Mouse (Mus musculus) ZHBTc4 (cell line): ENCODE data around the gene Adipor1.
"Not testable (repeated sequence)": the region's sequence is repeated elsewhere in the genome, so short reads cannot be mapped to it uniquely, and the experiment has no call there.

Source experiments
- DNase-seq: peaks from one replicate; pipeline ENCODE4 v3.0.0-alpha.2; 2011; ENCODE audit warnings: low read depth, low spot score

Adipor1 gene

GRCm38 (mm10) chr1:134419751-134420458 is 4.7 kb downstream of the Adipor1 start:
- DNase-seq, result no peak

- DNase-seq, result peak; percentile 41
Measured at GRCm38 (mm10) chr1:134423911-134424310, 8.7 kb downstream of the Adipor1 start.

- DNase-seq, result no peak
Measured at GRCm38 (mm10) chr1:134426289-134426688, 11.1 kb downstream of the Adipor1 start.

GRCm38 (mm10) chr1:134433002-134433401 is 17.8 kb downstream of the Adipor1 start:
- peak; percentile 37 for DNase-seq

GRCm38 (mm10) chr1:134433473-134433872 is 18.3 kb downstream of the Adipor1 start:
- no peak for DNase-seq

GRCm38 (mm10) chr1:134435414-134435813 is 20.2 kb downstream of the Adipor1 start:
- peak; percentile 93 for DNase-seq

GRCm38 (mm10) chr1:134440437-134440836 is 25.3 kb downstream of the Adipor1 start:
- no peak for DNase-seq

- not testable (repeated sequence) for DNase-seq
Measured at GRCm38 (mm10) chr1:134441737-134442136, 26.6 kb downstream of the Adipor1 start.

- no peak for DNase-seq
Measured at GRCm38 (mm10) chr1:134442394-134442793, 27.2 kb downstream of the Adipor1 start.

- not testable (repeated sequence) for DNase-seq
Measured at GRCm38 (mm10) chr1:134443288-134443687, 28.1 kb downstream of the Adipor1 start.

- DNase-seq, result no peak
Measured at GRCm38 (mm10) chr1:134445418-134445817, 30.2 kb downstream of the Adipor1 start.

GRCm38 (mm10) chr1:134448537-134448936 is 33.4 kb downstream of the Adipor1 start:
- not testable (repeated sequence) for DNase-seq

- no peak for DNase-seq
Measured at GRCm38 (mm10) chr1:134450201-134450600, 35.0 kb downstream of the Adipor1 start.

GRCm38 (mm10) chr1:134450986-134451385 is 35.8 kb downstream of the Adipor1 start:
- no peak for DNase-seq

GRCm38 (mm10) chr1:134454904-134455824 is 40.0 kb downstream of the Adipor1 start, which contains the start of gene Klhl12:
Gene Klhl12 (plus strand): TSS chr1:134455531.
- peak; percentile 99 for DNase-seq

- no peak for DNase-seq
Measured at GRCm38 (mm10) chr1:134456060-134456459, 40.9 kb downstream of the Adipor1 start.

GRCm38 (mm10) chr1:134458139-134458727 is 43.1 kb downstream of the Adipor1 start:
- peak; percentile 54 for DNase-seq

- DNase-seq, result no peak
Measured at GRCm38 (mm10) chr1:134460294-134461284, 45.4 kb downstream of the Adipor1 start.
